Mouse (Mus musculus): ENCODE measurements around the gene Dhodh. TPM values are rescaled to one million over a fixed set of nuclear protein-coding genes. Genes with fewer than 3 reads are reported as not detected.

The Dhodh gene
- polyA plus RNA-seq, 1 experiment = 12.8 TPM

DNA sequence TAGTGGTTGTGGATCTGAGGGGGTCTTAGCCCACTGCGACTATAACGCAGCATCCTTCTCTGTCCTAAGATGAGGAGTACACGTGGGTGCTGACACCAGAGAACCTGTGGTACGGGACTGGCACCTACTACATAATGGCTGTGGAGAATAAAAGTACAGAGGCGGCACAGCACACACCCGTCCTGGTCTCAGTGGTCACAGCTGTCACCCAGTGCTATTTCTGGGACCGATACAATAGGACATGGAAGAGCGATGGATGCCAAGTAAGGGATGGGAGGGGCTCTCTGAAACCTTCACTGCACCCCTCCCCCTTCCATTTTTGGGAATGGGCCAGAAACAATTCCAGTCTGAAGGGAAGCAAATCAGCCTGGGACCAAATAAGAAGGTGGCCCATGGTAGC is 26.7 kb upstream of the Dhodh start:
- Histone ChIP-seq H3K4me3 (replicated peaks; ENCODE audit: control insufficient read depth, low read depth, low read length) (no peak overlapping the region), H3K4me1 (ENCODE audit: control insufficient read depth, insufficient read depth, low read length) (no peaks in the 10 kb centered on the region), H3K27ac (ENCODE audit: control insufficient read depth, insufficient read depth, low read depth, low read length, poor library complexity) (no peak overlapping the region)
- TF ChIP-seq CTCF (IDR thresholded peaks at IDR 0.05; ENCODE audit: control insufficient read depth, insufficient read depth, low read length) (no peak), POLR2A (IDR thresholded peaks at IDR 0.05; ENCODE audit: borderline replicate concordance, control insufficient read depth, low read depth, low read length) (no peak)
- WGBS = 78% methylated on average over 8 of the region's 8 CpGs

DNA sequence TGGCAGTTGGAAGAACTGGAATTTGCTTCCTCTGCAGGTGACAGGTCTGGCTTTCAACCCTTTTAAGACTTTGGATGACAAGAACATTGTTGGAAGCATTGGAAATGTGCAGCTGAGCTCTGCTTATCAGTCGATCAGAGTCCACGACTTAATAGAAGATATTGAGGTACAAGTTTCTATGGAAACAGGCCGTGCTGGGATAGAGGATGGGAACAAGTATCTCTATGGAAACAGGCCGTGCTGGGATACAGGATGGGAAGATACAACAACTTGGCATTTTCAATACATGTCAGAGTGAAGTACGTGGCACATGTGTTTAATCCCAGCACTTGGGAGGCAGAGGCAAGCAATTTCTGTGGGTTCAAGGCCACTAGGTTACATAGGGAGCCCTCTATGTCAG is 24.0 kb upstream of the Dhodh start:
- Histone ChIP-seq H3K4me3 (replicated peaks; ENCODE audit: control insufficient read depth, low read depth, low read length) (no peak overlapping the region), H3K27ac (ENCODE audit: control insufficient read depth, insufficient read depth, low read depth, low read length, poor library complexity) (no peak overlapping the region), H3K4me1 (ENCODE audit: control insufficient read depth, insufficient read depth, low read length) (no peaks in the 10 kb centered on the region)
- no peak for TF ChIP-seq POLR2A (IDR thresholded peaks at IDR 0.05; ENCODE audit: borderline replicate concordance, control insufficient read depth, low read depth, low read length)
- TF ChIP-seq CTCF (IDR thresholded peaks at IDR 0.05; ENCODE audit: control insufficient read depth, insufficient read depth, low read length) = no peak
- 79% methylated on average over 5 of the region's 5 CpGs for WGBS

DNA sequence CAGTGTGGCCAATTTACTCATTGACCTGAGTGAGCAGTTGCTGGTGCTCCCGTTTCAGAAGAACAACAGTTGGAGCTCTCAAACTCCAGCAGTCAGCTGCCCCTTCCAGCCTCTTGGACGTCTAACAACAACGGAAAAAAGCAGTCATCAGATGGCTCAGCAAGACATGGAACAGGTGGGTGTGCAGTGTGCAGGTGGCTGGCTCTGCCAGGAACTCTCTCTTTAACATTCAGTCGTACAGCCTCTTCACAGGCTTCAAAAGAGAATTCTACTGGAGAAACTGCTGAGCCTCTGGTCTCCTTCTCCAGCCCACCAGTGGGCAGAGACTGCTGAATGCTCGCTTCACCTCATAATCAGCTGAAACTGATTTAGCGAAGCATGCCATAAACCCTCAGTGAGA is 20.2 kb upstream of the Dhodh start:
- no peak overlapping the region for H3K4me3 ChIP-seq (replicated peaks; ENCODE audit: control insufficient read depth, low read depth, low read length)
- no peak for TF ChIP-seq POLR2A (IDR thresholded peaks at IDR 0.05; ENCODE audit: borderline replicate concordance, control insufficient read depth, low read depth, low read length)
- no peak for TF ChIP-seq CTCF (IDR thresholded peaks at IDR 0.05; ENCODE audit: control insufficient read depth, insufficient read depth, low read length)
- no peaks in the 10 kb centered on the region for H3K4me1 ChIP-seq (ENCODE audit: control insufficient read depth, insufficient read depth, low read length)
- H3K27ac ChIP-seq (ENCODE audit: control insufficient read depth, insufficient read depth, low read depth, low read length, poor library complexity) = no peak overlapping the region
- WGBS = 73% methylated on average over 6 of the region's 6 CpGs

DNA sequence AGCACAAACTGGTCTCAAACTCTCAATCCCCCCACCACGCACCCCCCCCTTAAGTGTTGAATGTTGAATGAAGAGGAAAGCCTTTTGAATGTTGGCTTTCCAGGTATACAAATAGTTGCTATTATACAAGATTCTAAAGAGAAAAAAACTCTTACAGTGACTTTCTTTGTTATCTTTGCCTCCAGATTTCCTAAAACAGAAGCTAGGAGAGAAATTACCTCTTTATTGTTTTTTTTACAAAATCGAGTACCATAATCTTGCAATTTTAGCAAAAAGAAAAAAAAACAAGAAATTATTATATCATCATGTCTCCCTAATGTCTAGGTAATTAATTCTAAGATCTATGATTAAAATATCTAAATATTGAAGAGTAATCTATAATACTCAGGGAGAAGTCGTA is 7.1 kb upstream of the Dhodh start:
- H3K27ac ChIP-seq (ENCODE audit: control insufficient read depth, insufficient read depth, low read depth, low read length, poor library complexity) = no peak overlapping the region
- TF ChIP-seq CTCF (IDR thresholded peaks at IDR 0.05; ENCODE audit: control insufficient read depth, insufficient read depth, low read length) = no peak
- no peak for TF ChIP-seq POLR2A (IDR thresholded peaks at IDR 0.05; ENCODE audit: borderline replicate concordance, control insufficient read depth, low read depth, low read length)
- WGBS = 67% methylated on average over 3 of the region's 3 CpGs
- H3K4me3 ChIP-seq (replicated peaks; ENCODE audit: control insufficient read depth, low read depth, low read length) = no peak overlapping the region
- no peaks in the 10 kb centered on the region; the same call in 1 of the 2 replicates for H3K4me1 ChIP-seq (ENCODE audit: control insufficient read depth, insufficient read depth, low read length)

DNA sequence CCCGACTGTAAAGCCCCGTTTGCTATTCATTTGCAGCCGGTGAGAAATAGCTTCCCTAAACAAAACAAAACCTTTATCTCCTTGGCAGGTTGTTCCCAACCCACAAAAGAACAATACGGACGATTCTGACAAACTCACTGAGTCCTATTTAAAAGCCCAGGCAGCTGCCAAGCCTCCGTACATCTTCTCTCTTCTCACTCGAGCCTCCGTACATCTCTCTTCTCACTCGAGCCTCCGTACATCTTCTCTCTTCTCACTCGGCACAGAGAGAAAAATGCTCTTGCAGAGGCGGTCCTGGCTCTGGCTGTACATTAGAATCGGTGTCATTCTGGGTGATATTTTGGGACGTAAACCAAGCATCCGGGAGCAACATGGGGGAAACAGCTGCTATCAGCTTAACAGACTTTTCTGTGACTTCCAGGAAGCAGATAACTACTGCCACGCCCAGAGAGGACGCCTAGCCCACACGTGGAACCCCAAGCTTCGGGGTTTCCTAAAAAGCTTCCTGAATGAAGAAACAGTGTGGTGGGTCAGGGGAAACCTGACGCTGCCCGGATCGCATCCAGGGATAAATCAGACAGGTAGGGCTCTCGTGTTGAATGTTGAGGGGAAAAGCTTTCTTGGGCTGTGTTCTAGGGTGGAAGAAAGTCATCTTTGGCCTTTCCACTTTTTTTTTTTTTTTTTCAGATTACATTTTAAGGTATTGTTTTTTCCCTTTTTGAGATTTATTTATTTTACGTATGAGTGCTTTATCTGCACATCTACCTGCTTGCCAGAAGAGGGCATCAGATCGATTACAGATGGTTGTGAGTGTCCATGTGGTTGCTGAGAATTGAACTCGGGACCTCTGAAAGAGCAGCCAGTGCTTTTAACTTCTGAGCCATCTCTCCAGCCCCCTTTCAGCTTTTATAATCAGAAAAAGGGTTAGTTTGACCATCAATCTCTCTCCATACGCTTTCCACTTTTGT is 6.1 kb upstream of the Dhodh start, which contains the start of gene Pkd1l3:
Gene Pkd1l3 (plus strand): TSS at position 275 of the 968 bp plus-strand sequence.
- peak within 1 kb of the TSS; percentile 19; the same call in 1 of the 2 replicates for H3K27ac ChIP-seq (ENCODE audit: control insufficient read depth, insufficient read depth, low read depth, low read length, poor library complexity)
- no peaks in the 10 kb centered on the region; the same call in 1 of the 2 replicates for H3K4me1 ChIP-seq (ENCODE audit: control insufficient read depth, insufficient read depth, low read length)
- WGBS = 16% methylated on average over 27 of the region's 27 CpGs
- H3K4me3 ChIP-seq (replicated peaks; ENCODE audit: control insufficient read depth, low read depth, low read length) = peak within 1 kb of the TSS; percentile 57
- TF ChIP-seq POLR2A (IDR thresholded peaks at IDR 0.05; ENCODE audit: borderline replicate concordance, control insufficient read depth, low read depth, low read length) (no peak), CTCF (IDR thresholded peaks at IDR 0.05; ENCODE audit: control insufficient read depth, insufficient read depth, low read length) (no peak)

DNA sequence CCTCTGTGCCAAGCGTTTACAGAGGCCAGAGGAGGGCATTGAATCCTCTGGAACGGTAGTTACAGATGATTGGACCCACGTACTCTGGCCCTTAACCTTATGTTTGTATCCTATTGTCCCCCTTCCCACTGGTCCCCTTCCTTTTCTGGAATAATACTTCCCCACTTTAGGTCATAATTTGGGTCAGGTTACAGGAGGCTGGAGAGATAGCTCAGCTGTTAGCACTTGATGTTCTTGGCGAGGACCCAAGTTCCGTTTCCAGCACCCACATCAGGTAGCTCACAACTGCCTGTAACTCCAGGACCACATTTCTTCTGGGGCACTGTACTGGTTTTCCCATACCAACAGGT is 655 bp upstream of the Dhodh start:
- TF ChIP-seq POLR2A (IDR thresholded peaks at IDR 0.05; ENCODE audit: borderline replicate concordance, control insufficient read depth, low read depth, low read length) (no peak), CTCF (IDR thresholded peaks at IDR 0.05; ENCODE audit: control insufficient read depth, insufficient read depth, low read length) (no peak)
- 11% methylated on average over 5 of the region's 5 CpGs for WGBS
- Histone ChIP-seq H3K27ac (ENCODE audit: control insufficient read depth, insufficient read depth, low read depth, low read length, poor library complexity) (peak overlapping the region; percentile 93; the same call in 1 of the 2 replicates), H3K4me3 (replicated peaks; ENCODE audit: control insufficient read depth, low read depth, low read length) (peak overlapping the region; percentile 43), H3K4me1 (ENCODE audit: control insufficient read depth, insufficient read depth, low read length) (peaks cover 2% of the 10 kb centered on the region; the same call in 1 of the 2 replicates)

DNA sequence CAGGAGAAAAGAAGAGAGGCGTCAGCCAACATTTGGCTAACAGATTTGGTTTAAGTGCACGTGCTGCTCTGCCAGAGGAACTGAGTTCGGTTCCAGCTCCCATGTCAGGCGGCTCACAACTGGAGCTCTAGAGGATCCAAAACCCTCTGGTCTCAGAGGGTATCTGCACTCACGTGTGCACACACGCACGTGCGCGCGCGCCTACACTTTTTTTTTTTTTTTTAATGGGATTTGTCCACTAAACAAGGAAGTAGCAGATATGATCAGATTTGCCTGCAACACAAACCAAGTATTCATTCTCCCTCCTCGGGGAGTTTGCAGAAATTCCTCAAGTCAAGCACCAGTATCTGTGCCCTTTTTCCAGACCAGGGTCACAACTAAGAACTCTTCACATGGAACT is 823 bp downstream of the Dhodh start:
- 10% methylated on average over 12 of the region's 12 CpGs for WGBS
- H3K4me3 ChIP-seq (replicated peaks; ENCODE audit: control insufficient read depth, low read depth, low read length) = peak overlapping the region; percentile 80
- H3K4me1 ChIP-seq (ENCODE audit: control insufficient read depth, insufficient read depth, low read length) = peaks cover 2% of the 10 kb centered on the region; the same call in 1 of the 2 replicates
- H3K27ac ChIP-seq (ENCODE audit: control insufficient read depth, insufficient read depth, low read depth, low read length, poor library complexity) = no peak overlapping the region
- TF ChIP-seq POLR2A (IDR thresholded peaks at IDR 0.05; ENCODE audit: borderline replicate concordance, control insufficient read depth, low read depth, low read length) (no peak), CTCF (IDR thresholded peaks at IDR 0.05; ENCODE audit: control insufficient read depth, insufficient read depth, low read length) (no peak)

DNA sequence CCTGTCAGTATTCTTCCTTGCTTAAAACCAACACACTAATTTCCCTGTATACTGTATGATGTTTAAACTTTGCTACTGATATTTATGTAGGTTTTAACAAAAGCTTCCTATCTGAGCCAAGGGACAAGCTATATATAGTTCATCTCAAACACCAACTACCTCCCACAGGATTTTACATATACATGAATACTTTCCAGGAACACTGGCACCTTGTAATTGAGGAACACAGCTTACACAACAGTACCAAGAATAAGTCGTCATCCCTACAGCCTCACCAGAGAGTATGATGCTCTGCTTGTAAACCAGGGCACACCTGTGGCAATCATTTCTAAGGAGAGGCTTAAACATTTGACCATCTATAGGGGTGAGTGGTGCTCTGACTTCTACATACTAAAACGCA is 1.7 kb downstream of the Dhodh start:
- TF ChIP-seq POLR2A (IDR thresholded peaks at IDR 0.05; ENCODE audit: borderline replicate concordance, control insufficient read depth, low read depth, low read length) (no peak), CTCF (IDR thresholded peaks at IDR 0.05; ENCODE audit: control insufficient read depth, insufficient read depth, low read length) (no peak)
- 56% methylated on average over 2 of the region's 2 CpGs for WGBS
- no peak overlapping the region for H3K4me3 ChIP-seq (replicated peaks; ENCODE audit: control insufficient read depth, low read depth, low read length)
- peaks cover 2% of the 10 kb centered on the region; the same call in 1 of the 2 replicates for H3K4me1 ChIP-seq (ENCODE audit: control insufficient read depth, insufficient read depth, low read length)
- H3K27ac ChIP-seq (ENCODE audit: control insufficient read depth, insufficient read depth, low read depth, low read length, poor library complexity) = no peak overlapping the region
